Mouse (Mus musculus): ENCODE data around the gene Zc3h7b.

GRCm38 (mm10) chr15:81784762-81785161 is 39.9 kb downstream of the Zc3h7b start:
- no peak for TF ChIP-seq GATA1 (IDR thresholded peaks at IDR 0.05; ENCODE audit: borderline replicate concordance, low read length)
- TF ChIP-seq FLI1 (IDR thresholded peaks at IDR 0.05; ENCODE audit: low read length) = no peak

Data from megakaryocyte, embryonic 14.5 days (primary cell).